Comparison of ENCODE assay signal across 9 mouse cellular contexts in the genomic region with DNA sequence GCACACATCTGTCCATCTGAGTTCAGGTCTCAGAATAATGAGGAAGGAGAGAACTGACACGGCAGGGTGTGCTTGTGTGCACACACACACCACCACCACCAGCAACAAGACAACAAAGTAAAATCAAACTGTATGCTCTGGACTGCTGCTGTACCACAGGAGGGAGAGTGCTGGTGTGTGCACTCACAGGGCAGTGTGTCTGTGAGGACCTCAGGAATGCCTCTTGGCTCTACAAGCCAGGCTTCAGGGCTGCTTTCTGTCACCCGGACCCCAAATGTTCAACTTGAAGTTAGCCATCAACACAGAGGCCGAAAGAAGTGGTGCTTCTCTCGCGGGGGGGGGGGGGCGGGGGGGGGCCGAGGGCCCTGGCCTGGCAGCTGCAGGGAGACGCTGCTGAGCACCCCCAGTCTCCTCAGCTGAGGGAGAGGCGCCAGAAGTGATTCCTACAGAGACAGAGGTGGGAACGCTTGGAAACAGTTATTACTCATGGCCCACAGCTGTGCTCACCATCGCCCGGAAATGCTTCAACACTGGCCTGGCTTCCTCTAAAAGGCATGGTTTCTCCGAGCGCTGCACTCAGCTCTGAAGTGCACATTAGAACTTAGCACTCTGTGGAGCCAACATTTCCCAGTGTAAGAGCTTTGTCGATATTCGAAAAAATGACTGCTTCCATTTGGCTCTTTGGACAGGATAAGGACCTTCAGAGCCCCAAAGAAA. TPM values are rescaled to one million over a fixed set of nuclear protein-coding genes. Genes with fewer than 3 reads are reported as not detected.
DNase-seq lines count a peak whose midpoint lies in the region; ATAC-seq and TF ChIP-seq lines count a peak whose summit lies in the region.
"Had no signal": no experiment of that assay in that cellular context is flagged by ENCODE, and none has a peak within 500 bp of the region (broad histone marks: within the 10 kb centered on the region; RNA-seq: fewer than 3 reads in every experiment).

No protein-coding gene starts in this region.

- H3K4me2 ChIP-seq in lung, embryonic 14.5 days, result peak overlapping the region; percentile 20; the same call in 1 of the 2 replicates
- peak overlapping the region; percentile 3; the same call in 1 of the 2 replicates for H3K4me2 ChIP-seq in heart, embryonic 16.5 days (ENCODE audit: low read depth, low read length)
- peak overlapping the region; percentile 18 for H3K4me2 ChIP-seq in liver, embryonic 12.5 days
- no peak overlapping the region for H3K4me2 ChIP-seq in midbrain, embryonic 13.5 days (replicated peaks)
- H3K4me2 ChIP-seq: neural tube, embryonic 12.5 days had no signal

- intact Hi-C loops in left cerebral cortex, postnatal 36 days (cut with DNase I), result no loop called here

- TF ChIP-seq POLR2A in lung, adult 2 months (IDR thresholded peaks at IDR 0.05; ENCODE audit: borderline replicate concordance, extremely low read depth, low read depth, low read length), result no peak
- TF ChIP-seq POLR2A in thymus, adult 2 months (IDR thresholded peaks at IDR 0.05; ENCODE audit: control insufficient read depth, extremely low read depth, insufficient read depth, low read length, poor library complexity), result no peak

- no peaks in the 10 kb centered on the region for H3K36me3 ChIP-seq in lung, embryonic 14.5 days (ENCODE audit: insufficient read depth)
- H3K36me3 ChIP-seq in heart, embryonic 16.5 days (ENCODE audit: control insufficient read depth, insufficient read depth), result no peaks in the 10 kb centered on the region
- no peaks in the 10 kb centered on the region for H3K36me3 ChIP-seq in liver, embryonic 12.5 days
- no peaks in the 10 kb centered on the region for H3K36me3 ChIP-seq in thymus, adult 2 months (ENCODE audit: control insufficient read depth, insufficient read depth, low read length)
- no peaks in the 10 kb centered on the region for H3K36me3 ChIP-seq in midbrain, embryonic 13.5 days
- H3K36me3 ChIP-seq: neural tube, embryonic 12.5 days had no signal

- H3K4me1 ChIP-seq in lung, embryonic 14.5 days (ENCODE audit: insufficient read depth), result peaks cover 3% of the 10 kb centered on the region; the same call in 1 of the 2 replicates
- H3K4me1 ChIP-seq in lung, adult 2 months (ENCODE audit: control insufficient read depth, insufficient read depth, low read length), result peaks cover 19% of the 10 kb centered on the region
- H3K4me1 ChIP-seq in heart, embryonic 16.5 days (ENCODE audit: control insufficient read depth, insufficient read depth, low read length), result peaks cover 73% of the 10 kb centered on the region
- peaks cover 87% of the 10 kb centered on the region for H3K4me1 ChIP-seq in liver, embryonic 12.5 days
- peaks cover 26% of the 10 kb centered on the region for H3K4me1 ChIP-seq in thymus, adult 2 months (replicated peaks; ENCODE audit: control insufficient read depth, insufficient read depth, low read length)
- H3K4me1 ChIP-seq in midbrain, embryonic 13.5 days (replicated peaks), result peaks cover 22% of the 10 kb centered on the region

- H3K9ac ChIP-seq in lung, embryonic 14.5 days, result no peak overlapping the region
- H3K9ac ChIP-seq in heart, embryonic 16.5 days (ENCODE audit: low read length), result peak overlapping the region; percentile 63
- H3K9ac ChIP-seq in liver, embryonic 12.5 days, result peak overlapping the region; percentile 43; the same call in 1 of the 2 replicates
- no peak overlapping the region for H3K9ac ChIP-seq in midbrain, embryonic 13.5 days (replicated peaks)
- H3K9ac ChIP-seq: neural tube, embryonic 12.5 days had no signal

- ATAC-seq in lung, embryonic 14.5 days (ENCODE audit: insufficient read depth), result peak; percentile 70; the same call in 1 of the 2 replicates
- peak; percentile 53 for ATAC-seq in heart, embryonic 16.5 days (replicated peaks; ENCODE audit: extremely low read depth, insufficient read depth, low FRiP score)
- ATAC-seq in liver, embryonic 12.5 days, result no peak
- no peak for ATAC-seq in midbrain, embryonic 13.5 days

- DNase-seq in lung, embryonic 14.5 days, result peak; percentile 75
- DNase-seq in lung, adult 2 months, result no peak
- DNase-seq in thymus, adult 2 months, result peak; percentile 36
- no peak for DNase-seq in left cerebral cortex, postnatal 36 days (ENCODE audit: low spot score in 2 of 2)
- no peak for DNase-seq in cerebellum, adult 11-12 months

- no peak overlapping the region for H3K4me3 ChIP-seq in lung, embryonic 14.5 days (ENCODE audit: low read depth, low read length)
- no peak overlapping the region for H3K4me3 ChIP-seq in lung, adult 2 months (replicated peaks; ENCODE audit: extremely low read depth, low read depth, low read length)
- no peak overlapping the region for H3K4me3 ChIP-seq in heart, embryonic 16.5 days (ENCODE audit: low read length)
- no peak overlapping the region for H3K4me3 ChIP-seq in liver, embryonic 12.5 days
- H3K4me3 ChIP-seq in thymus, adult 2 months (ENCODE audit: control insufficient read depth, insufficient read depth, low read length), result no peak overlapping the region
- no peak overlapping the region for H3K4me3 ChIP-seq in midbrain, embryonic 13.5 days (replicated peaks)
- H3K4me3 ChIP-seq: neural tube, embryonic 12.5 days had no signal

- no peak for TF ChIP-seq CTCF in lung, embryonic 14.5 days (IDR thresholded peaks at IDR 0.05; ENCODE audit: low read depth)
- TF ChIP-seq CTCF in lung, adult 2 months (IDR thresholded peaks at IDR 0.05; ENCODE audit: insufficient read depth, low read length), result no peak
- no peak for TF ChIP-seq CTCF in thymus, adult 2 months (IDR thresholded peaks at IDR 0.05; ENCODE audit: borderline replicate concordance, control insufficient read depth, extremely low read depth, insufficient read depth, low read length, poor library complexity)

- no peaks in the 10 kb centered on the region for H3K9me3 ChIP-seq in lung, embryonic 14.5 days (ENCODE audit: low read depth, low read length)
- H3K9me3 ChIP-seq in heart, embryonic 16.5 days (replicated peaks; ENCODE audit: control insufficient read depth, low read length), result no peaks in the 10 kb centered on the region
- no peaks in the 10 kb centered on the region for H3K9me3 ChIP-seq in liver, embryonic 12.5 days (replicated peaks)
- H3K9me3 ChIP-seq in midbrain, embryonic 13.5 days, result no peaks in the 10 kb centered on the region
- H3K9me3 ChIP-seq: neural tube, embryonic 12.5 days had no signal

- peak overlapping the region; percentile 3; the same call in 1 of the 2 replicates for H3K27ac ChIP-seq in lung, embryonic 14.5 days (ENCODE audit: low read depth)
- peak overlapping the region; percentile 91 for H3K27ac ChIP-seq in heart, embryonic 16.5 days (ENCODE audit: low read length)
- H3K27ac ChIP-seq in liver, embryonic 12.5 days, result peak overlapping the region; percentile 74
- H3K27ac ChIP-seq in thymus, adult 2 months (ENCODE audit: control insufficient read depth, insufficient read depth, low read length), result peak overlapping the region; percentile 22; the same call in 1 of the 2 replicates
- no peak overlapping the region for H3K27ac ChIP-seq in midbrain, embryonic 13.5 days
- H3K27ac ChIP-seq: neural tube, embryonic 12.5 days had no signal

- no peaks in the 10 kb centered on the region for H3K27me3 ChIP-seq in lung, embryonic 14.5 days (ENCODE audit: insufficient read depth, low read length)
- H3K27me3 ChIP-seq in heart, embryonic 16.5 days (ENCODE audit: control insufficient read depth, insufficient read depth, low read length), result no peaks in the 10 kb centered on the region
- H3K27me3 ChIP-seq in liver, embryonic 12.5 days (replicated peaks), result no peaks in the 10 kb centered on the region
- no peaks in the 10 kb centered on the region for H3K27me3 ChIP-seq in thymus, adult 2 months (ENCODE audit: control insufficient read depth, insufficient read depth, low read length)
- H3K27me3 ChIP-seq in midbrain, embryonic 13.5 days, result no peaks in the 10 kb centered on the region
- H3K27me3 ChIP-seq: neural tube, embryonic 12.5 days had no signal

- WGBS in lung, embryonic 14.5 days, result 28% methylated on average over 15 of the region's 16 CpGs
- WGBS in lung, adult 2 months, result 19% methylated on average over 15 of the region's 16 CpGs
- 25% methylated on average over 15 of the region's 16 CpGs for WGBS in heart, embryonic 16.5 days
- 50% methylated on average over 12 of the region's 16 CpGs for WGBS in liver, embryonic 12.5 days (ENCODE audit: insufficient replicate concordance)
- 5% methylated on average over 15 of the region's 16 CpGs for WGBS in thymus, adult 2 months
- 63% methylated on average over 16 of the region's 16 CpGs for WGBS in midbrain, embryonic 13.5 days

RNA-seq across cellular contexts. Expression of gene Pkig, which starts 39.7 kb away (rescaled TPM):
- polyA plus RNA-seq in lung, embryonic 14.5 days (2014; fragmentation: Nextera tagmentation; extraction: Ambion mirVana), result 143 and 145 TPM in 2 replicates
- 167 and 180 TPM in 2 replicates for polyA plus RNA-seq in lung, adult 2 months (2012; rRNA removed)
- 374 and 420 TPM in 2 replicates for polyA plus RNA-seq in heart, embryonic 16.5 days (2015; fragmentation: Nextera tagmentation; extraction: Ambion mirVana)
- 133 and 134 TPM in 2 replicates for polyA plus RNA-seq in liver, embryonic 12.5 days (2016; fragmentation: Nextera tagmentation; extraction: Ambion mirVana)
- polyA plus RNA-seq in thymus, adult 2 months (2012; rRNA removed), result 56.7 and 64.7 TPM in 2 replicates
- total RNA-seq in left cerebral cortex, postnatal 36 days (2021), result 100 to 1,000 TPM; 135 to 144 TPM
- polyA plus RNA-seq in midbrain, embryonic 13.5 days (2015; fragmentation: Nextera tagmentation; extraction: Ambion mirVana), result 124 and 126 TPM in 2 replicates

RNA-seq across cellular contexts. Expression of gene Ada, which starts 52.1 kb away (rescaled TPM):
- polyA plus RNA-seq in lung, embryonic 14.5 days (2014; fragmentation: Nextera tagmentation; extraction: Ambion mirVana), result 9.5 and 9.9 TPM in 2 replicates
- polyA plus RNA-seq in lung, adult 2 months (2012; rRNA removed), result 2.4 and 105 TPM in 2 replicates
- 5.9 and 10.9 TPM in 2 replicates for polyA plus RNA-seq in heart, embryonic 16.5 days (2015; fragmentation: Nextera tagmentation; extraction: Ambion mirVana)
- 6.6 and 6.7 TPM in 2 replicates for polyA plus RNA-seq in liver, embryonic 12.5 days (2016; fragmentation: Nextera tagmentation; extraction: Ambion mirVana)
- polyA plus RNA-seq in thymus, adult 2 months (2012; rRNA removed), result 46.8 and 51.1 TPM in 2 replicates
- total RNA-seq in left cerebral cortex, postnatal 36 days (2021), result 1 to 10 TPM; 1.5 to 1.6 TPM
- 3.4 and 4.6 TPM in 2 replicates for polyA plus RNA-seq in midbrain, embryonic 13.5 days (2015; fragmentation: Nextera tagmentation; extraction: Ambion mirVana)

RNA-seq across cellular contexts. Expression of gene Serinc3, which starts 53.0 kb away (rescaled TPM):
- polyA plus RNA-seq in lung, embryonic 14.5 days (2014; fragmentation: Nextera tagmentation; extraction: Ambion mirVana), result 56.2 and 62.5 TPM in 2 replicates
- polyA plus RNA-seq in lung, adult 2 months (2012; rRNA removed), result 368 and 417 TPM in 2 replicates
- polyA plus RNA-seq in heart, embryonic 16.5 days (2015; fragmentation: Nextera tagmentation; extraction: Ambion mirVana), result 56.1 and 71.3 TPM in 2 replicates
- polyA plus RNA-seq in liver, embryonic 12.5 days (2016; fragmentation: Nextera tagmentation; extraction: Ambion mirVana), result 127 and 132 TPM in 2 replicates
- polyA plus RNA-seq in thymus, adult 2 months (2012; rRNA removed), result 279 and 281 TPM in 2 replicates
- 100 to 1,000 TPM; 224 to 251 TPM for total RNA-seq in left cerebral cortex, postnatal 36 days (2021)
- 30.5 and 31.7 TPM in 2 replicates for polyA plus RNA-seq in midbrain, embryonic 13.5 days (2015; fragmentation: Nextera tagmentation; extraction: Ambion mirVana)

Comparison
In these comparisons a context has a peak if more than half of its experiments do, and no peak if none do; other contexts are left out.
1. DNase-seq: peak in lung, embryonic 14.5 days (single experiment) and thymus, adult 2 months (single experiment); none in lung, adult 2 months (single experiment), left cerebral cortex, postnatal 36 days (0 of 2) and cerebellum, adult 11-12 months (single experiment).
2. ATAC-seq: peak in lung, embryonic 14.5 days (single experiment) and heart, embryonic 16.5 days (single experiment); none in liver, embryonic 12.5 days (single experiment) and midbrain, embryonic 13.5 days (single experiment).
3. H3K9ac ChIP-seq: peak in heart, embryonic 16.5 days (single experiment) and liver, embryonic 12.5 days (single experiment); none in lung, embryonic 14.5 days (single experiment) and midbrain, embryonic 13.5 days (single experiment).